Mouse (Mus musculus) embryonic fibroblast, embryonic 13.5 days (primary cell): ENCODE measurements around the gene Mlh3.

Source experiments
- CTCF ChIP-seq: IDR thresholded peaks from 2 replicates; pipeline ENCODE4 v1.5.1; 2011; ENCODE audit warnings: mild to moderate bottlenecking, control low read depth, low read length, moderate library complexity, borderline replicate concordance; ENCODE audit not compliant: insufficient read depth
- POLR2A ChIP-seq: IDR thresholded peaks from 2 replicates; pipeline ENCODE4 v1.6.1; 2011; ENCODE audit warnings: low read depth, mild to moderate bottlenecking, control low read depth, low read length, moderate library complexity

DNA sequence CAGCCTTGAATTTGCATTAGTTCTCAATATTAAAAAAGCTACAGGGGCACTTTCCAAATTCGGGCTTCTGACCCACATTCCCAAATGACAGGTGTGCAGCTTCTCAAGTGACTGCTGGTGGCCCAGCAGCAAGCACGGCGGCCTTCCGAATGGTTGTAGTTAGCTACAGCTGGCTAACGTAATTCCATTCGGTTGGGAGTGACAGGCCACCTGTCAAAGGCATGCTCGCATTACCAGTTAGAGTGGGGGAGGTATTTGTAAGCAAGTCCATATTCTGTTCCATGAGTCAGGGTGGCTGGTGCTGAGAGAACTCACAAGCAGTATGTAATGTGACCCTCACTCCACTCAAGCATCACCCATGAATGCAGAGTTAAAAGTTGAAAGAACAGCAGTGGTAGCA, 43.2 kb downstream of the Mlh3 start:
- TF ChIP-seq CTCF (no peak), POLR2A (no peak)
